Mouse (Mus musculus): Measurements from ENCODE around the gene Brinp1. TPM values are rescaled to one million over a fixed set of nuclear protein-coding genes. Genes with fewer than 3 reads are reported as not detected.
A peak's percentile ranks its signal among the peaks of the same experiment; 100 is the strongest.
"Not testable (repeated sequence)": the region's sequence is repeated elsewhere in the genome, so short reads cannot be mapped to it uniquely, and the experiment has no call there.

Gene Brinp1
- total and polyA plus RNA-seq, 2 experiments from 2014 or later: 56.4 to 74.6 TPM

DNA sequence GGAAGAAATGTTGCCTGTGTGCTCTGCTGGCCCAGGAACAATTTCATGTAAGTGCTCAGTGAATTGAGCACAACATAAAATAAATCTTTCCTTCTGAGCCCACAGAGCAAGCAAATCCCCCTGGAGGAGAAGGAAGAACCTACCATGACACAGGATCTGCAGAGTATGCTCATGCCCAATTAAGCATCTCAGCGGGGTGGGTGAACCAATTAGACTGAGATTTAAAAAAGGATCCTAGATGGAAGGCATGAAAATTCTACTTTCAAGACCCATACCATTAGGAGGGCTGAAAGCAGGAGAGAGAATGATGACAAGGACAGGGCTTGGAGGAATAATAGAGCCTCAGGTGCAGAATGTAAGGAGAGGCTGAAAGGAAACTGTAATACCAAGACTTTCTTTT lies 107.2 kb downstream of the Brinp1 start:
- no peak for TF ChIP-seq CTCF (IDR thresholded peaks at IDR 0.05; ENCODE audit: low read depth)
- H3K4me3 ChIP-seq (ENCODE audit: low read depth, low read length): no peak overlapping the region
- no peaks in the 10 kb centered on the region for H3K27me3 ChIP-seq (ENCODE audit: insufficient read depth, low read length)
- no peaks in the 10 kb centered on the region for H3K36me3 ChIP-seq (ENCODE audit: insufficient read depth)
- no peaks in the 10 kb centered on the region for H3K4me1 ChIP-seq (ENCODE audit: insufficient read depth)
- H3K4me2 ChIP-seq (ENCODE audit: low read depth): no peak overlapping the region
- DNase-seq (no peak), ATAC-seq (no peak)
- no peak overlapping the region for H3K9ac ChIP-seq
- H3K27ac ChIP-seq (ENCODE audit: low read depth, low read length): no peak overlapping the region
- WGBS: 39% methylated on average over 1 of the region's 1 CpGs
- H3K9me3 ChIP-seq (ENCODE audit: low read length): no peaks in the 10 kb centered on the region

DNA sequence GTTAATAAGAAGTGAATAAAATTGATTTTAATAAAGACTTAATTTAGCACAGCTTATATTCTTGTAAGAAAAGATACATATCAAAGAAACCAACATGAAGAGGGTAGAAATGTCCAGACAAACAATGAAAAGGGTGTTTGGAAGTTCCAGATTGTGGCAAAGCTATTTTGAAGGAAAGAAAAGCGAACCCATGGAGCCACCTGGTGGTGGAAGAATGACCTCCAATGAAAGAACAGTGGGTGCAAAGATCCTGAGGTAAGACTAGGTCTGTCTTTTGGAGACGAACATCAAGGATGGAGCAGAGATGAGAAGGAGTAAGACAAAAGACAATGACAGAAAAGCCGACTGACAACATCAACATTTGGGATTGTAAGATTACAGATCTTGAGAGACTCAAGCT lies 108.2 kb downstream of the Brinp1 start:
- whole genome bisulfite sequencing: 55% methylated on average over 3 of the region's 3 CpGs
- peak; percentile 69 for TF ChIP-seq CTCF (IDR thresholded peaks at IDR 0.05; ENCODE audit: low read depth)
- Histone ChIP-seq H3K4me3 (ENCODE audit: low read depth, low read length) (no peak overlapping the region), H3K4me2 (ENCODE audit: low read depth) (no peak overlapping the region), H3K27ac (ENCODE audit: low read depth, low read length) (no peak overlapping the region), H3K27me3 (ENCODE audit: insufficient read depth, low read length) (no peaks in the 10 kb centered on the region), H3K9ac (no peak overlapping the region), H3K4me1 (ENCODE audit: insufficient read depth) (no peaks in the 10 kb centered on the region), H3K9me3 (ENCODE audit: low read length) (no peaks in the 10 kb centered on the region), H3K36me3 (ENCODE audit: insufficient read depth) (no peaks in the 10 kb centered on the region)
- ATAC-seq (no peak), DNase-seq (peak; percentile 45)

DNA sequence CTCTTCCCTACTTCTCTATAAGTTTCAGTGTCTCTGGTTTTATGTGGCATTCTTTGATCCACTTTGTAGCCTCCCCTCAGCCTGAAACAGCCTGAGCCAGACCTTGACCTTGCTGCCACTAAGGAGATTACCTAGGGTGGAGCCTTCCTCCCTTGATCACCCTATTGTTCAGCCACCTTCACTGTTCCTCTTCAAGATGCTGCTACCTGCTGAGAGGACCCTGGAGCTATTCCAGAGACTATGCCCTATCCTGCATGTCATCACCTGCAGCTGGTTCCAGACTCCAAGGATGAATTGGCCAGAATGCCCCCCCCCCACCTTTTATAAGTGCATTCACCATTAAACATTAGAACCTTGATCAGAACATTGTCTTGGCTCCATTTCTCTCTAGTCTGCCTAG lies 140.2 kb downstream of the Brinp1 start:
- H3K4me1 ChIP-seq (ENCODE audit: insufficient read depth); H3K27ac ChIP-seq (ENCODE audit: low read depth, low read length); H3K27me3 ChIP-seq (ENCODE audit: insufficient read depth, low read length); H3K4me3 ChIP-seq (ENCODE audit: low read depth, low read length); H3K36me3 ChIP-seq (ENCODE audit: insufficient read depth); ATAC-seq; H3K4me2 ChIP-seq (ENCODE audit: low read depth); H3K9me3 ChIP-seq (ENCODE audit: low read length); H3K9ac ChIP-seq; DNase-seq: not testable (repeated sequence)

DNA sequence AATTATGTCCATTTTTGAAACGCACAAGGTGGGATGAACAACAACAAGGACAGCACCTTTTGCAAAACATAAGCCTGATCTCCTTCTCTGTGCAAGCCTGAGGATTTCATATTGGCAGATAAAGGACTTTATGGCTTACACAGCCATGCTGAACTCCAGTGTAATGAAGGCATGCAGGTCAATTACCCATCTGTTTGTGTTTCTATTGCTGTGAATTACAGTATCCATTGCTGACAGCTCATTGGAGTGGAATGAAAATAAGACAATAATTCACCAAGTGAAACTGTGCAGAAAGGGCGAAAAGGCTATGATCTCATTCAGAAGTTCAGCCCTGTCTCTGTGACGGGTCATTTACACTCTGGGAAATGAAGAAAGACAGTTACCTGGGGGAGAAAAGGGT lies 147.7 kb downstream of the Brinp1 start:
- no peak for TF ChIP-seq CTCF (IDR thresholded peaks at IDR 0.05; ENCODE audit: low read depth)
- no peak overlapping the region for H3K27ac ChIP-seq (ENCODE audit: low read depth, low read length)
- 71% methylated on average over 3 of the region's 3 CpGs for WGBS
- no peak overlapping the region for H3K4me2 ChIP-seq (ENCODE audit: low read depth)
- H3K9me3 ChIP-seq (ENCODE audit: low read length): no peaks in the 10 kb centered on the region
- no peaks in the 10 kb centered on the region for H3K36me3 ChIP-seq (ENCODE audit: insufficient read depth)
- H3K4me1 ChIP-seq (ENCODE audit: insufficient read depth): no peaks in the 10 kb centered on the region
- H3K27me3 ChIP-seq (ENCODE audit: insufficient read depth, low read length): no peaks in the 10 kb centered on the region
- H3K4me3 ChIP-seq (ENCODE audit: low read depth, low read length): no peak overlapping the region
- ATAC-seq: no peak
- no peak overlapping the region for H3K9ac ChIP-seq
- no peak for DNase-seq

DNA sequence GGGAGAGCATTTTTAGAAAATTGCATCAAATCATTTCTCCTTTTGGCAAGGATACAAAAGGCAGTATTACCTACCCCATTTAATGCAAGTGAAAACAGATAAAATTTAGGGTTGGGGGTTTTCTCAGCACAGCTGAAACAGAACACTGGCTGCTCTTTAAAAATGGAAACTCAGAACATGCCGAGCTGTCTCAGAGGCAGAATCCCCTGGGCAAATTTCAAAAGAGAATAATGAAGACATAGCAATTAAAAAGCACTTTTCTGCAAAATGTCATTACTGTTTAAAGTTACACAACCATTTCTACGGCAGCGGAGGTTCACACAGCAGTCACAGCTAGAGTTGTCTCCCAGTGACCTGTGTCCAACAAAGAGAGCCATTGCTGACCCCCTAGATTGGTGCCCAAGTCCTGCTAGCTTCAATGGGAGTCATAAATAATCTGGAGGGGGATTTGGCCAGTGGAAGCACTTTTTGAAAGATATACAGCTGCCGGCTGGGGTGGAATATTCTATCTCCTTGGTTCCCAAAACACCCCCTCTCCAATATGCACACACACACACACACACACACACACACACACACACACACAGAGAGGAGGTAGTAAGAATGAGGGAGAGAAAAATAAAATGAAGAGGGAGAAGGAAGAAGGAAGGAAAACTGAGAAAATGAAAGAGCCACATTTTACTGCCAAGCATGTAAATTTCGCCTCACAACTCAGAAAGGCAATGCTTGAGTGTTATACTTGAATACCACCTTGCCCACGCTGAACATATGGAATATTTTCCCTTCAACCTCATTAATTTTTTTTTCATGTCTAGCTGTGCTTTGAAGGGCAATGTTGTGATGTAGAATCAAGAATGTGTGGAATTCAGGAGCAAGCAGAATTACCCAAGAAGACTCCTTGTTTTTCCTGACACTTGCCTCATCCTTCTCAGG lies 152.0 kb downstream of the Brinp1 start:
- no peaks in the 10 kb centered on the region for H3K27me3 ChIP-seq (ENCODE audit: insufficient read depth, low read length)
- H3K4me1 ChIP-seq (ENCODE audit: insufficient read depth): no peaks in the 10 kb centered on the region
- no peak for TF ChIP-seq CTCF (IDR thresholded peaks at IDR 0.05; ENCODE audit: low read depth)
- ATAC-seq (peak; percentile 62; the same call in 1 of the 2 replicates), DNase-seq (no peak)
- no peaks in the 10 kb centered on the region for H3K36me3 ChIP-seq (ENCODE audit: insufficient read depth)
- H3K4me3 ChIP-seq (ENCODE audit: low read depth, low read length): no peak overlapping the region
- H3K27ac ChIP-seq (ENCODE audit: low read depth, low read length): 0 out of 2 replicates have a peak overlapping the region, but pooled peaks have one; percentile 35
- no peak overlapping the region for H3K4me2 ChIP-seq (ENCODE audit: low read depth)
- WGBS: 67% methylated on average over 6 of the region's 6 CpGs
- H3K9me3 ChIP-seq (ENCODE audit: low read length): no peaks in the 10 kb centered on the region
- H3K9ac ChIP-seq: no peak overlapping the region

DNA sequence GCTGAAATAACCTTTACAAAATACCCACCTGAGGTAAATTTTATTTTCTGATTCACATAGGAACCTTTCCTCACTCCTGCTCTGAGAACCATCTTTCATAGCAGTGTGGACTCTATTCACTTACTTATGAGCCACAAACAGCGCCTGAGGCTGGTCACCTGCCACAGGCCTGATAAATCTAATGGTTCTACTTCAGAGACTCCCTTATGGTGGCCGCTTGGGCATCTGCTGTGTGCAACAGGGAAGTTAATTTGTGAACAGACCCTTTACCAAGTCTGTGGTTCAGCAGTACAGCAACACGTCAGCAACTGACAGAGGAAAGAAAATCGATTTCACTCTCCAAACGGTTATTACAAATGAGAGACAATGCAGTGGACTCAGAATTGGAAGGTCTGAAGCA lies 164.2 kb downstream of the Brinp1 start:
- no peak for ATAC-seq
- WGBS: 83% methylated on average over 5 of the region's 5 CpGs
- H3K4me1 ChIP-seq (ENCODE audit: insufficient read depth): no peaks in the 10 kb centered on the region

DNA sequence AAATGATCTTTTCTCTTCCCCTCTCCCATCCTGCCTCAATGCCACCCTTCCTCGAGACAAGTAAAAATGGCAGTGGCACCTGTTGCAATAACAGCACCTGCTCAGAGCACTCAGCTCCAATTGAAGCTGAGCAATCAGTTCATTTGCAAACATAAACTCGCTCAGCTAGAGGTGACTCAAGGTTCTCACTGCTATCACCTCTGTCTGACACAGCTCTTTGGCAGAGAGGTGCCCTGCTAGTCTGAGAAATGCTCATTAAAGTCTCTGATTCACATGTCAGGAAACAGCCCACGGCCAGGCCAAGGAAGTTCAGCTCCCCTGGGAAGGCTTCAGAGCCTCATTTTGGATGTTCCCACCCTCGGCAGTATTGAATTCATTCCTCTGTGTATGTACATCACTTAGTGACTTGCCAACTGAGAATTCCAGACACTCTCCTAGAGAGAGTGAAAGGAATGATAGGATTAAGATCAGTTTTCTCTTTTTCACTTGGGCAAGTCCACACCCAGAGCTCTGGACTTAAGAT lies 165.7 kb downstream of the Brinp1 start:
- no peaks in the 10 kb centered on the region; the same call in 1 of the 2 replicates for H3K36me3 ChIP-seq (ENCODE audit: insufficient read depth)
- H3K9ac ChIP-seq: no peak overlapping the region
- H3K27me3 ChIP-seq (ENCODE audit: insufficient read depth, low read length): no peaks in the 10 kb centered on the region
- H3K9me3 ChIP-seq (ENCODE audit: low read length): no peaks in the 10 kb centered on the region
- no peak overlapping the region for H3K27ac ChIP-seq (ENCODE audit: low read depth, low read length)
- no peaks in the 10 kb centered on the region for H3K4me1 ChIP-seq (ENCODE audit: insufficient read depth)
- ATAC-seq: no peak
- WGBS: 67% methylated on average over 4 of the region's 4 CpGs
- no peak for DNase-seq
- no peak overlapping the region for H3K4me2 ChIP-seq (ENCODE audit: low read depth)
- no peak for TF ChIP-seq CTCF (IDR thresholded peaks at IDR 0.05; ENCODE audit: low read depth)
- H3K4me3 ChIP-seq (ENCODE audit: low read depth, low read length): no peak overlapping the region

More for the DNA sequence above, 164.2 kb downstream of the Brinp1 start:
- no peak overlapping the region for H3K4me3 ChIP-seq (ENCODE audit: low read depth, low read length)
- no peak for DNase-seq
- no peaks in the 10 kb centered on the region; the same call in 1 of the 2 replicates for H3K36me3 ChIP-seq (ENCODE audit: insufficient read depth)
- TF ChIP-seq CTCF (IDR thresholded peaks at IDR 0.05; ENCODE audit: low read depth): no peak
- H3K9me3 ChIP-seq (ENCODE audit: low read length): no peaks in the 10 kb centered on the region
- no peak overlapping the region for H3K27ac ChIP-seq (ENCODE audit: low read depth, low read length)
- H3K27me3 ChIP-seq (ENCODE audit: insufficient read depth, low read length): no peaks in the 10 kb centered on the region
- no peak overlapping the region for H3K9ac ChIP-seq
- H3K4me2 ChIP-seq (ENCODE audit: low read depth): no peak overlapping the region
